Mouse (Mus musculus): ENCODE results near the gene Map7d1.

Gene Map7d1

GRCm38 (mm10) chr4:126256131-126256791 is at the start of gene Map7d1:
Map7d1 (minus strand) TSS chr4:126256343.
- peak; percentile 89 for DNase-seq (ENCODE audit: low spot score)

DNA sequence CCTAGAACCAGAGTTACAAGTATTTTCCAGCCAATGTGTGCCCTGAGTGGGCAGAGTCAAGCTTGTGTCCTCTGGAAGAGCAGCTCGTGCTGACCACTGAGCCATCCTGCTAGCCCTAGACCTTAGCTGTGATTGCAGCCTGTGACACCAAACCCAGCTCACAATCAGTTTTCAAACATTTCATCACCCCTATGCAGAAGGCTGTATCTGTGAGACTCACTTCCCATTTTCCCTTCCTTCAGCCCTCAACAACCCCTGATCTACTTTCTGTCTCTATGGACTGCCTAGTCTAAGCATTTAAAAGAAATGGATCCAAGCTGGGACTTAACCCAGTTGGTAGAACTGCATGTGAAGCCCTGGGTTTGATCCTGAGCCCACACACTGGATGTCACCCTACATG is 49.3 kb upstream of the Map7d1 start:
- no peak for DNase-seq (ENCODE audit: low spot score)

DNA sequence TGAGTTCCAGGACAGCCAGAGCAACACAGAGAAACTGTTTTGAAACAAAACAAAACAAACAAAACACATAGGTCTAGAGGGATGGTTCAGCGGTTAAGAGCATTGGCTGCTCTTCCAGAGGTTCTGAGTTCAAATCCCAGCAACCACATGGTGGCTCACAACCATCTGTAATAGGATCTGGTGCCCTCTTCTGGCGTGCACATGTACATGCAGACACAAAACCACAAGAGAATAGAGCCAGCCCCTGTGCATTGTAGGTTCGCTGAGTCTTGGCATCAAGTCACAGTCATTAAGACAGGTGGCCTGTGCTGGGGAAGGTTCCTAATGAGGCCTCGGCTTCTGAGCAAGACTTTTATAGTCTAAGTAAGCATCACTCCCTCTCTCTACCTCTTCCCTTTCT is 47.7 kb upstream of the Map7d1 start:
- DNase-seq (ENCODE audit: low spot score), result no peak

GRCm38 (mm10) chr4:126301584-126302309 is 45.6 kb upstream of the Map7d1 start:
- no peak for DNase-seq (ENCODE audit: low spot score)

DNA sequence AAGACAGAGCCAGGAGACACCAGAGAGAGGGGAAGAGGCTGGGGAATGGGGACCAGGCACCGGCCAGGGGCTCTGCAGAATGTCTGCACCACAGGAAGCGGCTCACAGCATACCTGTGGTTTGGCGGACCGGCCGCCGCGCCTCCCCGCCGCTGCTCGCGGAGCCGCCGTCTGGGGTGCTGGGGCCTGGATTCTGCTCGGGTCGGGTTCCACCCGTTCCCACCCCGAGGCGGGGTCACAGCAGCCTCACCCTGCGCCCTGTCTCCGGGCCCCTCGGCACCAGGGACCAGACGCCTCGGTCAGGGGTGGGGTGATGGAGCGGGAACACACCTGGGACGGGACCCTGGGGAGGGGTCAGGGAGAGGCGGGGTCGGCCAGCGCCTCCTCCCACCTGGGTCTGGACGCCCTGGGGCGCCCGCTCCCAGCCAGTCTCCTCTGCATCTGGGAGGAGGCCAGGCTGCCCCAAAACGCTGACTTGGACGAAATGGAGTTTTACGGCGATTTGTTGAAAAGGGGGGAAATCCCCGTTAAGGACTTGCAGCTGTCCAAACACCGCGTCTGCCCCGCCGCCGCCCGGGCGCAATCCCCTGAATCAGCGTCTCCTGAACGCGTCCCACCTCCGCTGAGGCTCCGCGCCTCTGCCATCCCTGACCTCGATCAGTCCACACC is 44.9 kb upstream of the Map7d1 start:
- no peak for DNase-seq (ENCODE audit: low spot score)

DNA sequence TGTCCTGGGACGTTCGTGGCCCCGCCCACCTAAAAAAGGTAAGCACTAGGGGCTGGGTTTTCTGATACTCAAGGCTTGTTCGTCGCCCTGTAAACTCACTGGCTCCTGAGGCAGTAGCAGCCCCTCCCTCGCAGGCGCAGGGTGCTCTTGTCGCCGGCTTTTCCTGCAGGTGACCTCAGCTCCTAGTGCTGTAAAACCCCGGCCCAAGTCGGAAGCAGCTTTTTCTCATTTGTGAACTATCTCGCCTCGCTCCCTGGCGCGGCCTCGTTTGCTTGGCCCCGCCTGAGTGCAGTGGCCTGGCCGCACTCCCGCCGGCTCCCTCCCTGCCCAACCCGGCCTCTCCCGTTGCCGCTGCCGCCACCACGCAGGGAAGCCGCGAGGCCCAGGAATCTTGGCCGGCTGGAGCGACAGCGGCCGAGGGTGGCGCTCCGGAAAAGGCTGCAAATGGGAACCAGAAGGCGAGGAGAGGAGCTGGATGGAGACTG is 40.5 kb upstream of the Map7d1 start:
- DNase-seq (ENCODE audit: low spot score), result peak; percentile 74

- no peak for DNase-seq (ENCODE audit: low spot score)
Observed at GRCm38 (mm10) chr4:126295937-126296336, 39.8 kb upstream of the Map7d1 start.

DNA sequence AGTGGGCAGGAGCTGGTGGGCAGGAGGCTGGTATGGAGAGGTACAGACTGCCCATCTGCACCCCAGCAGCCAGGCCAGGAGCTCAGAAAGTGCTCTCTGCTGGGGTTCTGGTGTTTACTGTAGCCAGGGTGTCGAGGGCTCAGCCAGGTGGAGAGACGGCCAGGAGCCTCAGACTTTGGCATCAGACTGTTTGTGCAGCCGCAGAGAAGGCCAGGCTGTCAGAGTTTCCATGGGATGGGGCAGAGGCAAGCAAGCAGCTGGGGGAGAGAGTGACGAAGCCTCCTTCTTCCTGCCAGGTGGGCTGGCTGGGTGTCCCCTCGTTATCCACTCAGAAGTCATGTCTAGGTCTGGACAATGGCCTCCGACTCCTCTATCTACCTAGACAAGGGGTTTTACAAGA is 39.0 kb upstream of the Map7d1 start:
- DNase-seq (ENCODE audit: low spot score), result no peak

GRCm38 (mm10) chr4:126291196-126291595 is 35.1 kb upstream of the Map7d1 start:
- DNase-seq (ENCODE audit: low spot score), result no peak

DNA sequence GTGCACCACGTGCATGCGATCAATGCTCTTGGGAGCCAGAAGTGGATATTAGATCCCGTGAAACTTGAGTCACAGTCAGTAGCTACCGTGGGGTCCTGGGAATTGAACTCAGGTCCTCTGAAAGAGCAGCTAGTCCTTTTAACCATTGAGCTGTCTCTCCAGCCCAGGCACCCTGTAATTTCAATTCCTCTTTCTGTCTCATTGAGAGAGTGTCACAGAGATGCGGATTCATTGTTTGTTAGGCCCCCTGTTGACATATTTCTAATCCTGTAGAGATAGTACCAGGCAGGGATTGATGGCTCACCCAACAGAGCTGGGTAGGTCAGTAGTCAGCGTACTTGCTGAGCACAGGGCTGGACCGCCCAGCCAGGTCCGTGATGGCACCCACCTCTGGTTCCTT is 34.2 kb upstream of the Map7d1 start:
- no peak for DNase-seq (ENCODE audit: low spot score)

DNA sequence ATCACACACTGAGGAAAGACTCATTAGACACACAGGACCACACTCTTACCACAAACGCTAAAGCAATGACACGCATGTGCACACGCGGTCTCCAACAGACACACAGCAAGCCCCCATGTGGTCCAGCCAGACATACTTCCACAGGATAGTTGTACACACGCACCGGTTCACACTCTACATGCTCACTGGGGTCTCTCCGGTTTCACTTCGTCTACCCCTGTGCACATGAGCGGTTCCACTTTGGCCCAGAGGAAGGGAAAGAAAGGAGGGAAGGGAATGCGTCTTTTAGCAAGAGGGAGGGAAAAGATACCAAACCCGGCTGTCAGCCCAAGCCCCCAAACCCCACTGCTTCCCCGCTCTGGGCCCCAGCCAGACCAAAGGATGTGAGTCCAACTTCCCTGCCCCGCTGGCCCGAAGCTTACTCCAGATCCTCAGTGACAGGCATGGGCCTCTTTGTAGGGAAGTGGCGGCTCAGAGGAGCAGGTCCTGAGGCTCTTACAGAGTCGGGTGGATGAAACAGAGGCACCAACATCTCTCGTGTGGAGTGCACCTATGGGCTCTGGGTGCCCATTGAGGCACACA is 32.0 kb upstream of the Map7d1 start:
- no peak for DNase-seq (ENCODE audit: low spot score)

GRCm38 (mm10) chr4:126287302-126287995 is 31.3 kb upstream of the Map7d1 start:
- DNase-seq (ENCODE audit: low spot score), result no peak

DNA sequence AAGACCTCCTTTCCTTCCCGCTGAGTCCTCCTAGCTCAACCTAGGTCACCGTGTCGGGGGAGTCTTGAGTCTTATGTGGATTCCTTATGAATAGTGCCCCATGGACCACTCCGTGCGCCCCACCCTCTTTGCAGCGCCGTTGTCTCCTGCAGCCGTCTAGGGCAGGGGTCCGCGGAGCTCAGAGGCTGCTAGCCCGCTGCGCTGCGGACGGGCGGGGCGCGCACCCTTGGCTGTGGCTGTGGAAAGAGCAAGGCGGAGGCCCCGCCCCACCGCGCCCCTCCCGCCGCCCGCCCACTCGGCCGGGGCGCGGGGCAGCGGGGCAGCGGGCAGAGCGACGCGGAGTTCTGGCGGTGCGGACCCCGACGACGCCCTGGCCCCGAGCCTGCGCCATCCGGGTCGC is 30.3 kb upstream of the Map7d1 start, which contains the start of gene Col8a2:
Gene Col8a2, plus strand, starts transcription at position 302 of the 400 bp plus-strand sequence.
- peak; percentile 42 for DNase-seq (ENCODE audit: low spot score)

- no peak for DNase-seq (ENCODE audit: low spot score)
Observed at GRCm38 (mm10) chr4:126283582-126283981, 27.4 kb upstream of the Map7d1 start.

DNA sequence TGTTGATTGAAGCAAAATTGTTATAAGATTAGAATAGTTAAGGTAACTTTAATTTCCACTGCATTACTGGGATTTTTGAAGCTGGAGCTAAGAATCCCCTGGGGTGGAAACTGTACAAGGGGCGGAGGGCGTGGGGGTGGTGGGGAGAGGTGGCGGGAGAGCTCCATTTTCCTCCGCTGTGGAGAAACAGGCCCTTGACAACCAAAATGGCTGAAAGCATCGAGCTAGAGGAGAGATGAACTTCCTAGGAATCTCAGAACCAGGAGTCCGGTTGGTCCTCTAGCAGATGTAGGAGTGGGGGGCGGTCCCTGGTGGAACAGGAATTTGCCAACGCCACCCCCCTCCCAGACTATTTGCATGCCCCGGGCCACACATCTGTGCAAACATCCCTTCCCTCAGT is 25.6 kb upstream of the Map7d1 start:
- DNase-seq (ENCODE audit: low spot score), result no peak

- no peak for DNase-seq (ENCODE audit: low spot score)
Observed at GRCm38 (mm10) chr4:126278961-126279360, 22.8 kb upstream of the Map7d1 start.

DNA sequence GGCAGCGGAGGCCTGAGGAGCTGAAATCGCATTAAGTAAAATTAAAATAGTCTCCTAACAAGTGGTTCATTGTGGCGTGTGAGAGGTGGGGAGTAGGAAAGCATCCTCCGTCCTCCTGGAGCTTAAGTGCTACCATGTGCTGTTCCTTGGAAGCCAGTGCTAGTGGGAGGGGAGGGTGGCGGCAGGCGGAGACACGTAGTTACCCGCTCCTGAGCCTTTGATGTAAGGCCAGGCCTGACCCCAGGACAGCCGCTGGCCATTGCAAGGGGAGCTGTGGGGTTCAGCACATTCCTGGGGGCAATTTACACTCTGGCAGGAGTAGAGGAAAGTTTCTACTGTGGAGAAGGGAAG is 22.4 kb upstream of the Map7d1 start:
- no peak for DNase-seq (ENCODE audit: low spot score)

GRCm38 (mm10) chr4:126277906-126278564 is 21.9 kb upstream of the Map7d1 start:
- peak; percentile 63 for DNase-seq (ENCODE audit: low spot score)

- DNase-seq (ENCODE audit: low spot score), result no peak
Observed at GRCm38 (mm10) chr4:126275681-126276131, 19.6 kb upstream of the Map7d1 start.

DNA sequence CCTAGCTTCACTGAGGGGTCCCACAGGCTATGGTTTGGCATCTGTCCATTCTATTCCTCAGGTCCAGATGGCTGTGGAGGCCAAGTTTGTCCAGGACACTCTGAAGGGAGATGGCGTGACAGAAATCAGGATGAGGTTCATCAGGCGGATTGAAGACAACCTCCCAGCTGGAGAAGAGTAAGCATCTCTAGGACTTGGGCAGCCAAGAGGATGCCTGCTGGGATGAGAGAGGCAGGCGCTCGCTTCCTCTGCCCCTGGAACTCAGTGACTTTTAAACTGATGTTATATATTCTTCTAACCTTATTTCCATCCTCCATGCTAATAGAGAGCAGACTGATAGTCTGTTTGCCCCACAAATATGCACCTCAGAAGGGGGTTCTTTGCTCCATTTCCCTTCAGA is 18.9 kb upstream of the Map7d1 start:
- no peak for DNase-seq (ENCODE audit: low spot score)

GRCm38 (mm10) chr4:126273753-126274152 is 17.6 kb upstream of the Map7d1 start:
- DNase-seq (ENCODE audit: low spot score), result no peak

Data from urinary bladder, postnatal 14 days (tissue).